Mouse (Mus musculus) erythroblast, embryonic 14.5 days (primary cell): ENCODE results near the gene Tnr.

Experiments
- GATA1 ChIP-seq: IDR thresholded peaks from 2 replicates; pipeline ENCODE4 v1.6.1; 2012; ENCODE audit warnings: low read length, inconsistent platforms, mixed read lengths
- TAL1 ChIP-seq: IDR thresholded peaks from 3 replicates; pipeline ENCODE4 v1.6.1; 2012; ENCODE audit warnings: low read length, inconsistent platforms, mixed read lengths

GRCm38 (mm10) chr1:159655241-159655640 lies 131.7 kb downstream of the Tnr start:
- TF ChIP-seq TAL1 (no peak), GATA1 (no peak)
